In the genomic region with DNA sequence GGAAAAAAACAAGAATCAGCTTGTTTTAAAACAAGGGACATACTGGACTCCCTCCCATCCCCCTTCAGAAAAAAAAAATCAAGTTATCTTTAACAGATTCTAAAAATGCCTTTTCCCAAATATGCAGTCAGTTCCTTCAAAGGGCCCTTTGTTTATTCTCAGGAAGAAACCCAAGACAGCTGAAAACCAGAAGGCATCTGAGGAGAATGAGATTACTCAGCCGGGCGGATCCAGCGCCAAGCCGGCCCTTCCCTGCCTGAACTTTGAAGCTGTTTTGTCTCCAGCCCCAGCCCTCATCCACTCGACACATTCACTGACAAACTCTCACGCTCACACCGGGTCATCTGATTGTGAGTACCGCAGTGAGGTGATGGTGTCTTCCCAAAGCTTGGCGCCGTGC, we compare ENCODE assay signal across 9 mouse cellular contexts.
DNase-seq lines count a peak whose midpoint lies in the region; ATAC-seq and TF ChIP-seq lines count a peak whose summit lies in the region.
"Had no signal": no experiment of that assay in that cellular context is flagged by ENCODE, and none has a peak within 500 bp of the region (broad histone marks: within the 10 kb centered on the region; RNA-seq: fewer than 3 reads in every experiment).

No protein-coding gene starts in this region.

- peak; percentile 37; the same call in 1 of the 2 replicates for TF ChIP-seq POLR2A in small intestine, adult 2 months (IDR thresholded peaks at IDR 0.05; ENCODE audit: low read depth, low read length)

- H3K27ac ChIP-seq in brown adipose tissue, adult 24 weeks (replicated peaks; ENCODE audit: low read depth, low read length), result peak overlapping the region; percentile 1; the same call in 1 of the 2 replicates
- H3K27ac ChIP-seq in hindbrain, embryonic 15.5 days (replicated peaks), result peak overlapping the region; percentile 37
- H3K27ac ChIP-seq in lung, embryonic 15.5 days, result peak overlapping the region; percentile 81
- peak overlapping the region; percentile 14; the same call in 1 of the 2 replicates for H3K27ac ChIP-seq in small intestine, adult 2 months (ENCODE audit: insufficient read depth, low read depth, low read length)

- H3K9me3 ChIP-seq in hindbrain, embryonic 15.5 days, result no peaks in the 10 kb centered on the region
- no peaks in the 10 kb centered on the region for H3K9me3 ChIP-seq in lung, embryonic 15.5 days
- H3K9me3 ChIP-seq: G1E had no signal

- 26% methylated on average over 10 of the region's 10 CpGs for WGBS in hindbrain, embryonic 15.5 days
- 11% methylated on average over 10 of the region's 10 CpGs for WGBS in lung, embryonic 15.5 days
- WGBS in small intestine, adult 2 months, result 23% methylated on average over 10 of the region's 10 CpGs

- no peaks in the 10 kb centered on the region for H3K27me3 ChIP-seq in hindbrain, embryonic 15.5 days
- no peaks in the 10 kb centered on the region for H3K27me3 ChIP-seq in lung, embryonic 15.5 days
- no peaks in the 10 kb centered on the region for H3K27me3 ChIP-seq in small intestine, adult 2 months (ENCODE audit: control insufficient read depth, insufficient read depth, low read length)

- H3K4me3 ChIP-seq in brown adipose tissue, adult 24 weeks (ENCODE audit: insufficient read depth, low read depth, low read length), result no peak overlapping the region
- no peak overlapping the region for H3K4me3 ChIP-seq in hindbrain, embryonic 15.5 days
- no peak overlapping the region for H3K4me3 ChIP-seq in lung, embryonic 15.5 days
- no peak overlapping the region for H3K4me3 ChIP-seq in small intestine, adult 2 months (ENCODE audit: low read depth, low read length)

- no peaks in the 10 kb centered on the region for H3K36me3 ChIP-seq in hindbrain, embryonic 15.5 days
- no peaks in the 10 kb centered on the region for H3K36me3 ChIP-seq in lung, embryonic 15.5 days
- H3K36me3 ChIP-seq in small intestine, adult 2 months (ENCODE audit: control insufficient read depth, insufficient read depth, low read length), result no peaks in the 10 kb centered on the region
- H3K36me3 ChIP-seq: G1E had no signal

- DNase-seq in layer of hippocampus, adult 11-12 months (ENCODE audit: low spot score), result peak; percentile 56
- DNase-seq in layer of hippocampus, adult 18-20 months (ENCODE audit: low spot score in 2 of 2), result no peak
- DNase-seq in gastrocnemius, postnatal 14 days, result peak; percentile 85
- no peak for DNase-seq in spleen, postnatal 36 days (ENCODE audit: low spot score in 2 of 2)

- intact Hi-C loops in gastrocnemius, postnatal 14 days (cut with DNase I; ENCODE audit: low total_unique reads), result no loop called here

- ATAC-seq in hindbrain, embryonic 15.5 days (ENCODE audit: low FRiP score, low read depth), result no peak
- peak; percentile 55; the same call in 1 of the 2 replicates for ATAC-seq in lung, embryonic 15.5 days (ENCODE audit: borderline replicate concordance, extremely low read depth, low FRiP score, low TSS enrichment)

- H3K4me1 ChIP-seq in brown adipose tissue, adult 24 weeks (ENCODE audit: control insufficient read depth, insufficient read depth, insufficient read length, low read length), result peaks cover 12% of the 10 kb centered on the region; the same call in 1 of the 2 replicates
- peaks cover 38% of the 10 kb centered on the region for H3K4me1 ChIP-seq in hindbrain, embryonic 15.5 days (replicated peaks)
- peaks cover 58% of the 10 kb centered on the region for H3K4me1 ChIP-seq in lung, embryonic 15.5 days
- H3K4me1 ChIP-seq in small intestine, adult 2 months (ENCODE audit: control insufficient read depth, insufficient read depth, insufficient read length, low read length), result peaks cover 13% of the 10 kb centered on the region; the same call in 1 of the 2 replicates

- no peak for TF ChIP-seq CTCF in small intestine, adult 2 months (IDR thresholded peaks at IDR 0.05; ENCODE audit: extremely low read depth, insufficient read length, insufficient replicate concordance, low read depth, low read length)

- H3K4me2 ChIP-seq in hindbrain, embryonic 15.5 days, result no peak overlapping the region
- no peak overlapping the region for H3K4me2 ChIP-seq in lung, embryonic 15.5 days

- H3K9ac ChIP-seq in hindbrain, embryonic 15.5 days, result no peak overlapping the region
- H3K9ac ChIP-seq in lung, embryonic 15.5 days, result no peak overlapping the region

Comparison
In these comparisons a context has a peak if more than half of its experiments do, and no peak if none do; other contexts are left out.
1. DNase-seq: peak in layer of hippocampus, adult 11-12 months (single experiment) and gastrocnemius, postnatal 14 days (single experiment); none in layer of hippocampus, adult 18-20 months (0 of 2) and spleen, postnatal 36 days (0 of 2).
2. H3K27ac ChIP-seq: peak in every context shown above with its lines; median percentile 81 in lung, embryonic 15.5 days; 37 in hindbrain, embryonic 15.5 days; 14 in small intestine, adult 2 months; 1 in brown adipose tissue, adult 24 weeks.